Mouse (Mus musculus) large intestine, adult 2 months (tissue): Measurements from ENCODE around the gene C1ra. TPM values are rescaled to one million over a fixed set of nuclear protein-coding genes. Genes with fewer than 3 reads are reported as not detected.
"Not testable (repeated sequence)": the region's sequence is repeated elsewhere in the genome, so short reads cannot be mapped to it uniquely, and the experiment has no call there.

Experiments
- DNase-seq: peaks from one replicate; pipeline ENCODE4 v3.0.0-alpha.2; 2012; ENCODE audit warnings: low read depth, low spot score
- WGBS: fragments of 180-500 bp; shearing (Covaris S2); methylation state at CpG from one replicate; pipeline ENCODE4 v1.1.7; 2018; 5-methylcytosine and 5-hydroxymethylcytosine counted together
- polyA plus RNA-seq: library from polyadenylated mRNA; depleted of rRNA; stranded (reverse); fragments of >200 nt; gene quantifications from 2 replicates; pipeline ENCODE4 v1.2.3, GENCODE M21; 2012

C1ra gene
- polyA plus RNA-seq, 1 experiment: 19.0 TPM

DNA sequence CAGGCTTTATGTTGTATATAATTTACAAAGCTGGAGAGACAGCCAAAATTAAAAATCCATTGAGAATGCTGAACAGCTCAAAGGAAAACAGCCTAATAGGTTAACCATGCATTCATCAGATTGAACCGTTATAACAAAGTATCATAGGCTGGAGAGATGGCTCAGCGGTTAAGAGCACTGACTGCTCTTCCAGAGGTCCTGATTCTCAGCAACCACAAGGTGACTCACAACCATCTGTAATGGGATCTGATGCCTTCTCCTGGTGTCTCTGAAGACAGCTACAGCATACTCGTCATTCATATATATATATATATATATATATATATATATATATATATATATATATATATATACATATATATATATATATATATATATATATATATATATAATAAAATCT lies 28.4 kb upstream of the C1ra start:
- DNase-seq: not testable (repeated sequence)
- WGBS: 82% methylated on average over 3 of the region's 3 CpGs

DNA sequence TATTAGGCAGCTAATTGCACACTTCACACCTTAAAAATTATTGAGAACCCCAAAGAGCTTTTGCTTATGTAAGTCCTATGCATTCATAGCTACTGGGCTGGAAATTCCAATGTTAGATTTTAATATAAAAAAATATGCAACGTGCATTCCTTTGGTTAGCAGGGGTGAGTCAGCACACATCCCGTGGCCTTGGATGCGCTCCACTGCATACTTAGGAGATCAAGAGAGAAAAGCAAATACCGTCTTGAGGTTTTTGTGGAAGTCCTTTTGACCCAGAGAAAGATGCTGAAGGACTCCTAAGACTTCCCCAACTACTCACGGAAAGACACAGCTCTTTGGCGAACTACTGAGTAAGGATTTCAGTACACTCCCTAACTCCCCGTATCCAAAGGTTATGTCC lies 27.4 kb upstream of the C1ra start:
- 54% methylated on average over 7 of the region's 7 CpGs for WGBS
- DNase-seq: no peak

- no peak for DNase-seq
- WGBS: 63% methylated on average over 21 of the region's 21 CpGs
These were observed 26.6 kb upstream of the C1ra start for GRCm38 (mm10) chr6:124485414-124486144.

DNA sequence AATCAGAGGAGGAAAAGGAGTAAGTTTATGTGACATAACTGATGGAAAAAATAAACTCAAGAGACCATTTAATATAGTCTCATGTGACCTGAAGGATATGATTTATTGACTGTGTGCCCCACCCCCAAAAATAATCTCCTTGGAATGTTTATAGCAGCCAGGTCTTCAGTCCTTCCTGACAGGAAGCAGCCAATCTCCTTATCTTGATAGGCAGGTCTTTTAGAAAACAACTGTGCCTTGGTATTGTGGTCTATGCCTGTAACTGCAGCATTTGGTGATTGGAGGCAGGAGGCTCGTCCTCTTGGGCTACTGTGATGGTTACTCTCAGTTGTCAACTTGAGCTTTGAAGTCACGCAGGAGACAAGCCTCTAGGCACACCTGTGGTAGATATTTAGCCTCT lies 24.7 kb upstream of the C1ra start:
- no peak for DNase-seq
- 27% methylated on average over 2 of the region's 2 CpGs for WGBS

- no peak for DNase-seq
These were observed 23.3 kb upstream of the C1ra start for GRCm38 (mm10) chr6:124488952-124489351.

DNA sequence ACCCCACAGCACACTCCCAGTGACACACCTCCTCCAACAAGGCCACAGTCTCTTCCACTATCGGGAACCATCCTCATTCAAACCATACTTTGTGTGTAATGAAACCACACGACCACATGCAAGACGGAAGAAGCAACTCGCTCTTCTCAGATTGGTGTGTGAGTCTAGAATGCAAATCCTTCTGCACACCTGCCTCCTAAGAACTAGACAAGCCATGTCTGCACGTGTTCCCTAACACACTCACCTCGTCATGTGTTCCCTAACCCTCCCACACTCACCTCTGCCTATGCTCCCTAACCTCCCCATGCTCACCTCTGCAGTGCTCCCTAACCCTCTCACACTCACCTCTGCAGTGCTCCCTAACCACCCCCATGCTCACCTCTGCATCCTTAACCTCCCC lies 20.8 kb upstream of the C1ra start:
- DNase-seq: no peak
- 77% methylated on average over 6 of the region's 6 CpGs for WGBS

More at GRCm38 (mm10) chr6:124488952-124489351, 23.3 kb upstream of the C1ra start:
- 86% methylated on average over 4 of the region's 4 CpGs for WGBS

DNA sequence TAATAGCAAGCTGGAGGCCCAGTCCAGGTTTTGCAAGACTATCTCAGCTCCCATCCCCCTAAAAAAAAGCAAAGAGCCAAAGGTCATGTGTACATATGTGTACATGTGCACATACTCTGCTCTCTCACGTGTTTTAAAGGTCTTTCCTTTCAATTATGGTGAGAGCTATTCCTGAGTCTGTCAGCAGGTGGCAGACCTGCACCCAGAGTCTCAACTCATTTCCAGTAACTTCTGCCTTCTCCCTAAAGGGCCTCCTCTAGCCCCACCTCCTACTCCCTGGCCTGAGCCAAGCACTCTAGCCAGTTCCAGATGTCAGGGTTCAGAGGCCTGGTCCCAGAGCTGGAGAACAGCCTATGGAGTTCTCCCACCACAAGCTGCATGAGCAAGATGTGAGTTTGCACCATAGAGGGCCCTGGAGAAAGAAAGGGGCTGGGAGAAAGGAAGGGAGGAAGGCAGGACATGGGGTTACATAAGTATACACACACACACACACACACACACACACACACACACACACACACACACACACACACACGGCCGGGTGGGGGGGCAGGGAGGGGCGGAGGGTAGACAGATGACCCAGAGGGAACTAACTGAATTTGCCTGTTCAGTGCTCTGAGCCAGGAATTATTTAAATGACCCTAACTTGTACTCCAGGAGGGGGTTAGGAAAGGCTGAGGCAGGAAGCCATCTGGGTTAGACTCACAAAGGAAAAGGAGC lies 19.2 kb upstream of the C1ra start, which contains the start of gene C1rl:
Gene C1rl (plus strand): TSS at position 272 of the 720 bp plus-strand sequence.
- WGBS: 8% methylated on average over 4 of the region's 4 CpGs
- DNase-seq: peak; percentile 57

GRCm38 (mm10) chr6:124493886-124494285 lies 18.3 kb upstream of the C1ra start:
- no peak for DNase-seq
- 77% methylated on average over 5 of the region's 5 CpGs for WGBS

- no peak for DNase-seq
- WGBS: 89% methylated on average over 5 of the region's 5 CpGs
These were observed 16.2 kb upstream of the C1ra start for GRCm38 (mm10) chr6:124496054-124496453.

- WGBS: 55% methylated on average over 10 of the region's 10 CpGs
- no peak for DNase-seq
These were observed 12.2 kb upstream of the C1ra start for GRCm38 (mm10) chr6:124499914-124500566.

- DNase-seq: no peak
- WGBS: 47% methylated on average over 4 of the region's 4 CpGs
These were observed 10.7 kb upstream of the C1ra start for GRCm38 (mm10) chr6:124501473-124501872.

DNA sequence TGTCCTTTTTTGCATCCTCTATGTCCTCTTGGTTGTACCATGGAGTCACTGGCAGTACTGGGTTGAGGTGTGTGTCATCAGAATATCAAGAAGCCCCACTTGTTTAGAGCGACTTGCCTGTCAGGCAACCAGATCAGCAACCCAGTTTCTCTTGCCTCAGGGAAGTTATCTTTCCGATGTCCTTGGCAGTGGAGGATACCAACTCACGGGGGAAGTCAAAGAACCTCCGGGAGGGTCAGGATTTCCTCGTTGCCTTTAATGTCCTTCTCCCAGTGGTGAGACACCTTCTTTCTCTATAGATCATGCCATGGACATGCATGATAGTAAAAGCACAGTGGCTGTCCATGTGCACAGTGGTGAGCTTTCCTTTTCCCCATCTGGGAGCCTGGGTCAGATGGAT lies 10.2 kb upstream of the C1ra start:
- 78% methylated on average over 5 of the region's 5 CpGs for WGBS
- no peak for DNase-seq

- 29% methylated on average over 4 of the region's 4 CpGs for WGBS
- DNase-seq: no peak
These were observed 7.2 kb upstream of the C1ra start for GRCm38 (mm10) chr6:124505028-124505427.

DNA sequence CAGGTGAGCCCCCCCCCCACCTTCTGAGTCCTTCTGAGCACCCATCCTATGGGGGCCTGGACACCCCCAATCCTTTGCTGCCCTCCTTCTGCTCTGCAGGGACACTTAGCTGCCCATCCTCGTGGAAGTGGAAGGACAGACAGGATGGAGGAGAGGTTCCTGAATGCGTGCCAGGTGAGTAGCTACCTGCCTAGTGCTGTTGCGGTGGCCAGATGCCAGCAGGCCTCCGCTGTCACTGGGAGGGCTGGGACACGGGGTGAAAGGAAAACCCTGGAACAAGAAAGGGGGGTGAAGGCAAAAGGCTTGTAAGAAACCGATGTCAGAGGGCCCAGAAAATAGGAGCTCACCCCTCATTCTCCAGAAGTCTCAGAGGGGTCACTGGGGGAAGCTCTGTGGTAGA lies 5.2 kb upstream of the C1ra start:
- WGBS: 31% methylated on average over 6 of the region's 6 CpGs
- DNase-seq: no peak

- WGBS: 87% methylated on average over 10 of the region's 10 CpGs
- DNase-seq: no peak
These were observed 3.9 kb upstream of the C1ra start for GRCm38 (mm10) chr6:124508292-124508691.

GRCm38 (mm10) chr6:124509192-124509591 lies 3.0 kb upstream of the C1ra start:
- not testable (repeated sequence) for DNase-seq
- 51% methylated on average over 5 of the region's 5 CpGs for WGBS

DNA sequence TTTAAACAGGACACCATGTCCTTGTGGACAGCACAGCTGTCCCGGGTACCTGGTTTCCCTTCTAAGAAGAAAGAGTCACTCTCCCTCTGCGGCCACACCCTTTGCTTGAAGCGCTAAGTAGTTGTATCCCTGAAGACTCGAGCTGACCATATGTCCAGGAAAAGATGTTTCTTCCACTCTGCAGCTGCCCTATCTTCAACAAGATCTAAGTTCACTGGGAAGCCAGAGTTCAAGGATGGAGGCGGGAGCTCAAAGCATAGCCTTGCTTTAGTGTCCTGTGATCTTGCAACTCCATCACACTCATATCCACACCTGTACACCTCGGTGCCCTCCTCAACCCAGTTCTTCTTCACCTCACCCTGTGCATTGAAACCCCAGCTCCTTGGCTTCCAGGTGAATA lies 269 bp upstream of the C1ra start:
- no peak for DNase-seq
- 36% methylated on average over 6 of the region's 6 CpGs for WGBS

DNA sequence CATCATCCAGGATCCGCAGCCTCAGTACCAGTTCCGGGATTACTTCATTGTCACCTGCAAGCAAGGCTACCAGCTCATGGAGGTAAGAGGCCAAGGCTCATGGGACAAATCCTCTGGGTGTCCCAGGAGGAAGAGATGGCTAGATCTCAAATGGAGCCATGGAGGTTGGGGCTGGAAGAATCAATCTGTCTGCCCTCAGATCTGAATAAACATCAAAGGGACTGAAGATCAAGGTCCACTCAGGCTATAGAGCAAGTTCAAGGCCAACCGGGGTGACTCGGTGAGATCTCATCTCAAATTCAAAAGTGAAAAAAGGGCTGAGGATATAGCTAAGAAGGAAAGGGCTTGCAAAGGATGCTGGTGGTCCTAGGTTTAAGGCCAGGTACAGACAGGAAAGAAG lies 5.5 kb downstream of the C1ra start:
- DNase-seq: not testable (repeated sequence)
- WGBS: 89% methylated on average over 4 of the region's 4 CpGs

GRCm38 (mm10) chr6:124522082-124522481 lies 9.9 kb downstream of the C1ra start:
- 74% methylated on average over 7 of the region's 7 CpGs for WGBS
- DNase-seq: not testable (repeated sequence)

DNA sequence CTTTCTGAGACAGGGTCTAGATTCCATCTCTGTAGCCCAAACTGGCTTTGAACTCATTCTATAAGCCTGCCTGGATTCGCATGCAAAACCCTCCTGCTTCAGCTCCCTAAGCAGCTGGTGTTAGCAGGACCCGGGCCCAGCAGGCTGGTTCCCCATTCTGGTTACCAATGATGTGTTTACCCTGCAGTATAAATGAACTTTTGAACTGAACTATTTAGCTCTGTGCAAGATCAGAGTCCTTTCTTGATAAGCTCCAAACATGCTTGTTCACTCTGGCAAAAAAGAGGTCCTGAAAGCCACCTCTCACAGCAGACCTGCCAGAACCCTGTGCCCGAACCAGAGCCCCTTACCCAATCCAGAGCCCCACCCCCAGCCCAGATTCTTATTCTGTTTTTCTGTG lies 15.7 kb downstream of the C1ra start:
- no peak for DNase-seq
- 50% methylated on average over 3 of the region's 3 CpGs for WGBS

- no peak for DNase-seq
- WGBS: 74% methylated on average over 8 of the region's 8 CpGs
These were observed 18.9 kb downstream of the C1ra start for GRCm38 (mm10) chr6:124531077-124531476.
